Mouse (Mus musculus): ENCODE measurements around the gene Sema3f. TPM values are rescaled to one million over a fixed set of nuclear protein-coding genes. Genes with fewer than 3 reads are reported as not detected.
"Not testable (repeated sequence)": the region's sequence is repeated elsewhere in the genome, so short reads cannot be mapped to it uniquely, and the experiment has no call there.

The Sema3f gene
- polyA plus RNA-seq, 1 experiment: 88.1 TPM

DNA sequence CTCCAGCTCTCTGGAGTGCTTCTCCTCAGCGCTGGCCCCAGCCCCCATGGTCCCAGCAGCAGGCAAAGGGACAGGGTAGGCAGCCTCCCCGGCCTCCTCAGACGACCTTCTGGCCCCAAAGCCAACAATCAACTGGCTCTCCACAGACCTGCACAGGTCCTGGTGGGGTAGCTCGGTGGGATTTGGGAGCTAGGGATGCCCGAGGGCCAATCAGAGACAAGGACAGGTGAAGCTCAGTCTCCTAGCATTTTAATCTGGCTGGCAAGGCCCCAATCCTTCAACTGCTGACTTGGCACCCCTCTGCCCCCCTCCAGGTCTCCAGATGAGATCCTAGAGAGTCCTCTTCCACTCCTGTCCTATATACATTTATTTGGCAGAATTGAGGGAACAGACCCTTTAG, 30.8 kb downstream of the Sema3f start, which contains the start of gene Gnat1:
Gnat1 (minus strand) TSS at position 212 of the 400 bp plus-strand sequence.
- no peak for TF ChIP-seq CTCF (IDR thresholded peaks at IDR 0.05; ENCODE audit: borderline replicate concordance, insufficient read depth, low read length)
- TF ChIP-seq POLR2A (IDR thresholded peaks at IDR 0.05; ENCODE audit: low read depth, low read length): no peak
- no peak within 1 kb of the TSS for H3K27ac ChIP-seq (ENCODE audit: insufficient read depth, low read length)
- no peaks in the 10 kb centered on the region for H3K4me1 ChIP-seq (ENCODE audit: control insufficient read depth, insufficient read depth, low read length)
- H3K4me3 ChIP-seq (ENCODE audit: insufficient read depth, low read length): no peak within 1 kb of the TSS

DNA sequence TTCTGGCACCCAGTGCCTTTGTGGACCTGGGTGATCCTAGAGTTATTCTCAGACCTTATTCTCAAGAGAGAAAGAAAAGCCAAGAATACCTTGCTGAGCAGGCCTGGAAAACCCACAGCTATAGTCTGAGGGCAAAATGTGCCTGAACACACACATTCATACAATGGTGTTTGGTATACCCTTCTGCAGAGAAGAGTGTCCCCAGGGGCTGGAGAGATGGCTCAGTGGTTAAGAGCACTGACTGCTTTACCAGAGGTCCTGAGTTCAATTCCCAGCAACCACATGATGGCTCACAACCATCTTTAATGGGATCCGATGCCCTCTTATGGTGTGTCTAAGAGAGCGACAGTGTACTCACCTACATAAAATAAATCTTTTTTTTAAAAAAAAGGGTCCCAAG, 31.4 kb downstream of the Sema3f start:
- no peak overlapping the region for H3K27ac ChIP-seq (ENCODE audit: insufficient read depth, low read length)
- no peak overlapping the region for H3K4me3 ChIP-seq (ENCODE audit: insufficient read depth, low read length)
- H3K4me1 ChIP-seq (ENCODE audit: control insufficient read depth, insufficient read depth, low read length): no peaks in the 10 kb centered on the region
- TF ChIP-seq CTCF (IDR thresholded peaks at IDR 0.05; ENCODE audit: borderline replicate concordance, insufficient read depth, low read length): no peak
- no peak for TF ChIP-seq POLR2A (IDR thresholded peaks at IDR 0.05; ENCODE audit: low read depth, low read length)

DNA sequence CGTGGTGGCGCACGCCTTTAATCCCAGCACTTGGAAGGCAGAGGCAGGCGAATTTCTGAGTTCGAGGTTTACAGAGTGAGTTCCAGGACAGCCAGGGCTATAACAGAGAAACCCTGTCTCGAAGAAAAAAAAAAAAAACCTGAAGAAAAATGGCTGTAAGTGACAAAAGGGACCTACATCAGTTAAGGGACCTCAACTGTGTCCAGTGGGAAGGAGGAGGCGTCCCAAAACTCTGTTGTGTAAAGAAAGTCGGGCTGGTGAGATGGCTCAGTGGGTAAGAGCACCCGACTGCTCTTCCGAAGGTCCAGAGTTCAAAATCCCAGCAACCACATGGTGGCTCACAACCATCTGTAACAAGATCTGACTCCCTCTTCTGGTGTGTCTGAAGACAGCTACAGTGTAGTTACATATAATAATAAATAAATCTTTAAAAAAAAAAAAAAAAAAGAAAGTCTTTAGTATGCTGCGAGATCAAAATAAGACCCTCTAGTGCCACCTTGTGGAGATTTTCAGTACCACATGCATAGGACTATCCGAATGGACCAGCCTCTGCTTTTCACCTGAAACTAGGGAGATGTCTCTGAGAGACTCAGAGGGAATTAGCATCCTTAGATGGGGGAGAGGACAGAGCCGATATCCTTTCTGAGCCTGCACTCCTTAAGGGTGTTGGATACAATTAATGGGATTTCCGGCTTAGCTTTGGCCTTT, 32.3 kb downstream of the Sema3f start:
- H3K27ac ChIP-seq (ENCODE audit: insufficient read depth, low read length); H3K4me1 ChIP-seq (ENCODE audit: control insufficient read depth, insufficient read depth, low read length); H3K4me3 ChIP-seq (ENCODE audit: insufficient read depth, low read length): not testable (repeated sequence)

DNA sequence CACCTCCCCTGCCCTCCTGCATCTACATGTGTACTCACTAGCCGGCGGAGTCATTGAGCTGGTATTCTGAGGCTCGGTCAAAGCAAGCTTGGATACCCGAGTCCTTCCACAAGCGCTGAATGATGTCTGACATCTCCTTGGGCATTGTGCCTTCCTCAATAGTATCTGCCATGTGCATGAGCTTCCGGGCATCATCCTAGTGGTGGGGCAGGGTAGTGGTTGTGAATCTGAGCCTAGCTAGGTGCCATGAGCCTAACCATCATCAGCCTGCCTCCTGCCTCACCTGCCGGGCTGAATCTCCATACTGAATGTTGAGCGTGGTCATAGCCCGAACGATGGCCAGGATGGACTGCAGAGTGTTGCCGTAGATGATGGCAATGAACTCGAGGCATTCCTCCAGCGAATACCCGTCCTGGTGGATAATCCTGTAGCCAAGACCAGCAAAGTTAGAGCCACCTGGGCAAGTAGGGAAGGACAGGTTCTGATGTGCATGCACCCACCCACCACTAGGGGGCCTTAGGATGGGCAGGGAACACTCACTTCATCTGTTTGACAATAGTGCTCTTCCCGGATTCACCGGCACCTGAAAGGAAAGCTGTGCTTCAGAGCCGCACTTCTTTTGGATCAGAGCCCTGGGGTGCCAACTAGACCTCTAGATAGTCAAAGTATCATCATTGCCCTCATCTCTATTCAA, 33.0 kb downstream of the Sema3f start:
- Histone ChIP-seq H3K27ac (ENCODE audit: insufficient read depth, low read length) (no peak overlapping the region), H3K4me3 (ENCODE audit: insufficient read depth, low read length) (no peak overlapping the region)
- TF ChIP-seq CTCF (IDR thresholded peaks at IDR 0.05; ENCODE audit: borderline replicate concordance, insufficient read depth, low read length): peak; percentile 73; the same call in 1 of the 2 replicates
- TF ChIP-seq POLR2A (IDR thresholded peaks at IDR 0.05; ENCODE audit: low read depth, low read length): no peak

DNA sequence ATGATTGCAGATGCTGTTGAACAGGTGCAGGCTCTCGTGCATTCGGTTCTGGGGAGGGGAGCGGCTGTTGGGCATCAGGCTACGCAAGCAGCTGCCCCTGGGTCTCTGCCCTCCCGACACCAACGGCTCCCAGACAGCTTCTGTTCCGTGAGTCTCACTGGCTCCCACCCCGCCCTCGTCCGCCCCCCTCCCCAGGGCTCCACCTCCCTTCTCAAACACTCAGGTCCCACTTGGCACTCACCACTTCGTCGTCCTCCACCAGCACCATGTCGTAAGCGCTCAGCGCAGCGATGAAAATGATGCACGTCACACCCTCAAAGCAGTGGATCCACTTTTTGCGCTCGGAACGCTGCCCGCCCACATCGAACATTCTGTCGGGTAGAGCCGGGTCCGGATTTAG, 34.0 kb downstream of the Sema3f start:
- H3K27ac ChIP-seq (ENCODE audit: insufficient read depth, low read length): no peak overlapping the region
- no peak for TF ChIP-seq POLR2A (IDR thresholded peaks at IDR 0.05; ENCODE audit: low read depth, low read length)
- no peak for TF ChIP-seq CTCF (IDR thresholded peaks at IDR 0.05; ENCODE audit: borderline replicate concordance, insufficient read depth, low read length)
- H3K4me1 ChIP-seq (ENCODE audit: control insufficient read depth, insufficient read depth, low read length): no peaks in the 10 kb centered on the region
- H3K4me3 ChIP-seq (ENCODE audit: insufficient read depth, low read length): no peak overlapping the region

More for the DNA sequence above, 33.0 kb downstream of the Sema3f start:
- no peaks in the 10 kb centered on the region for H3K4me1 ChIP-seq (ENCODE audit: control insufficient read depth, insufficient read depth, low read length)

DNA sequence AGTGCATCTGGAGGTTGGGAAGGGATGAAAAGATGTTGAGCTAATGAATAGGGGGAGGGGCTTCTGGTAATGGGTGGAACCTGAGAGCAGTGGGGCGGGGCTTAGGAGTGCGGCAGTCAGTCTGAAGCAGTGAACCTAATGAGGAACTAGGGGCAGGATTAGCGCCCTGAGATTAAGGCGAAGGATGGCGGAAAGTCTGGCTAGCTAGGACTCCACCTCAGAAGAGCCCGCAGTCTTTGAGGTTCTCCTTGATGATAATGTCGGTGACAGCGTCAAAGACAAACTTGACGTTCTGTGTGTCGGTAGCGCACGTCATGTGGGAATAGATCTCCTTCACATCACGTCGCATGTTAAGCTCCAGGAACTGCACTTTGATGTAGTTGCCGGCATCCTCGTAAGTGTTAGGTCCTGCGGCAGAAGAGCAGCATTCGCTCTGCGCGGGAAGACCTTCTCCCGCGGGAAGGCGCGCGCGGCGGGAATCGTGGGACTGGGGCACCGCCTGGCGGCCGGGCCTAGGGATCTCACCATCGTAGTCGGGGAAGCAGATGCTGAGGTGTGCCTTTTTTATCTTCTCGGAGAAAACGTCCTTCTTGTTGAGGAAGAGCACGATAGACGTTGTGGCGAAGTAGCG, 34.5 kb downstream of the Sema3f start:
- Histone ChIP-seq H3K4me3 (ENCODE audit: insufficient read depth, low read length) (no peak overlapping the region), H3K4me1 (ENCODE audit: control insufficient read depth, insufficient read depth, low read length) (no peaks in the 10 kb centered on the region), H3K27ac (ENCODE audit: insufficient read depth, low read length) (no peak overlapping the region)
- peak; percentile 49; the same call in 1 of the 2 replicates for TF ChIP-seq CTCF (IDR thresholded peaks at IDR 0.05; ENCODE audit: borderline replicate concordance, insufficient read depth, low read length)
- no peak for TF ChIP-seq POLR2A (IDR thresholded peaks at IDR 0.05; ENCODE audit: low read depth, low read length)

DNA sequence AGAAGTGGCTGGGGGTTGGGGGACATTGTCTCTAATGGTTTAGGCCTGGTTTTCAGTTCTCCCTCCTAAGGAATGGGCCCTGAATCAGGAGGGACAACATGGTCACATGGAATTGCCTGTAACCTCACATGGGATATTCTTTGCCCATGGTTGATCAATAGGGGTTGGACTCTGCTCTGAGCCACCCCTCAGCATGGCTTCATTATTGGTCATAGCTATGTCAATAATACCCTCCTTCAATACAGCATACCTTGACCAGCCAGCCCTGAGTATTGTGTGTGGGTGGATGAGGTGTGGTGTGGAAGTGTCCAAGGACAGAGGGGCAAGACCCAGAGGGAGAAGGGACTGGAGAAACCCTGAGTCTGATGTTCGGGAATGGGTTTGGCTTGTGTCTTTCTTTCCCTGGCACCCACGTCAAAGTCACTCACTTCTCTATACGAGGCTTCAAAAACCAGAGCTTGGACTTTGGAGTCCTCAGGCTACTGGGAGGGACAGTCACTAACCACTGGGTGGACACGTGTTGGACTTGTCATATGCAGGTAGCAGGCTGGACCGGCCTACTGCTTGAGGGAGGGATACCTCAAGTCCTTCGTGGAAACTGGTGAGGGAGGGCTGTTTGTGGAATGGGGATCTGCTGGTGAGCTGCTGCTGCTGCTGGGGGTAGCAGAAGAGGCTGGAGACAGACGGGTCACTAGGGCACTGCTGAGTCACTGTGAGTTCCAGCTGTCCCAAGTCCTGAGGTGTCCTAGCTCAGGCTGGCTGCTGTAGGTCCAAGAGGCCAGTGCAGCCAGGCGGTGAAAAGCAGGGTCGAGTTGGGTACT, 35.5 kb downstream of the Sema3f start:
- no peaks in the 10 kb centered on the region for H3K4me1 ChIP-seq (ENCODE audit: control insufficient read depth, insufficient read depth, low read length)
- TF ChIP-seq CTCF (IDR thresholded peaks at IDR 0.05; ENCODE audit: borderline replicate concordance, insufficient read depth, low read length) (no peak), POLR2A (IDR thresholded peaks at IDR 0.05; ENCODE audit: low read depth, low read length) (no peak)
- H3K4me3 ChIP-seq (ENCODE audit: insufficient read depth, low read length): no peak overlapping the region
- H3K27ac ChIP-seq (ENCODE audit: insufficient read depth, low read length): no peak overlapping the region

DNA sequence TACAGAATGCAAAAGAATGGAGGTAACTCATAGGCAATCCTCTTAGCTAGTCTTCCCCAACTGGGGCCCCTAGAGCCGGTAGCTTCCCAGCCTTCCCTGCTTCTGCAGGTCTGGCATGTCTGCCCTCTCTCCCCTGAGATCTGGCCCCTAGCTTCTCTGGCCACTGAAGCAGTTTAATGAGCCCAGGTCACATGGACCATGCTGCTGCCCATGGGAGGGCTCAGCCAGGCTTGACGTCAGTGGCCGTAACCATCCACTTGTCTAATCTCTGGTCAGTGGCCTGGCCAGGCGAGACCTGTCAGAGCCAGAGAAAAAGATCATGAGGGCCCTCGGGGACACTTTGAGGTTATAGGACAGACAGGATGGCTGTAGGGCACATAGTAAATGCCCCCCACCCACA, 40.0 kb downstream of the Sema3f start:
- Histone ChIP-seq H3K4me3 (ENCODE audit: insufficient read depth, low read length) (no peak overlapping the region), H3K4me1 (ENCODE audit: control insufficient read depth, insufficient read depth, low read length) (no peaks in the 10 kb centered on the region), H3K27ac (ENCODE audit: insufficient read depth, low read length) (no peak overlapping the region)
- TF ChIP-seq CTCF (IDR thresholded peaks at IDR 0.05; ENCODE audit: borderline replicate concordance, insufficient read depth, low read length) (no peak), POLR2A (IDR thresholded peaks at IDR 0.05; ENCODE audit: low read depth, low read length) (no peak)

DNA sequence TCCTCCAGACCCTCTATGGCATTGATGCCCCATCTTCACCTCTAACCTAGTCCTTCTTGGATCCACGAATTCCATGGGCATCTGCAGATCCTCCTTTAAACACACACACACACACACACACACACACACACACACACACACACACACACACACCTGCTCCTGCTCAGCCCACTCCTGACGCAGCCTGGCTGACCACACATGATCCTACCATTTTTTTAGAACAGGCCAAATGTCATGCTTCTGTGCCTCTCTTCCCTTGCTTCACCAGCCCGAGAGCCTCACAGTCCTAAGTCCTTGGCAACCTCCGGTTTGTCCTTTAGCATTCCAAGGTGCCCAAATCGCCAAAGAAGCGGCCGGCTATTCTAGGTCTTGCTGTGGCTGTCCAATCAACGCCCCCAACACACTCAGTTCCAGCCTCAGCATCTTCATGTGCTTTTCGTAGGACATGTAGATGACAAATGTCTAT, 40.8 kb downstream of the Sema3f start, which contains the start of gene Slc38a3:
Slc38a3 (minus strand) TSS at position 51 of the 466 bp plus-strand sequence.
- Histone ChIP-seq H3K27ac (ENCODE audit: insufficient read depth, low read length) (no peak within 1 kb of the TSS), H3K4me3 (ENCODE audit: insufficient read depth, low read length) (no peak within 1 kb of the TSS), H3K4me1 (ENCODE audit: control insufficient read depth, insufficient read depth, low read length) (no peaks in the 10 kb centered on the region)
- no peak for TF ChIP-seq POLR2A (IDR thresholded peaks at IDR 0.05; ENCODE audit: low read depth, low read length)
- no peak for TF ChIP-seq CTCF (IDR thresholded peaks at IDR 0.05; ENCODE audit: borderline replicate concordance, insufficient read depth, low read length)
